Mouse (Mus musculus): ENCODE results near the gene Als2.

Als2 gene

GRCm38 (mm10) chr1:59228552-59228951 lies 8.5 kb downstream of the Als2 start:
- TF ChIP-seq GATA4 (IDR thresholded peaks at IDR 0.05; ENCODE audit: insufficient replicate concordance, low read length): no peak

DNA sequence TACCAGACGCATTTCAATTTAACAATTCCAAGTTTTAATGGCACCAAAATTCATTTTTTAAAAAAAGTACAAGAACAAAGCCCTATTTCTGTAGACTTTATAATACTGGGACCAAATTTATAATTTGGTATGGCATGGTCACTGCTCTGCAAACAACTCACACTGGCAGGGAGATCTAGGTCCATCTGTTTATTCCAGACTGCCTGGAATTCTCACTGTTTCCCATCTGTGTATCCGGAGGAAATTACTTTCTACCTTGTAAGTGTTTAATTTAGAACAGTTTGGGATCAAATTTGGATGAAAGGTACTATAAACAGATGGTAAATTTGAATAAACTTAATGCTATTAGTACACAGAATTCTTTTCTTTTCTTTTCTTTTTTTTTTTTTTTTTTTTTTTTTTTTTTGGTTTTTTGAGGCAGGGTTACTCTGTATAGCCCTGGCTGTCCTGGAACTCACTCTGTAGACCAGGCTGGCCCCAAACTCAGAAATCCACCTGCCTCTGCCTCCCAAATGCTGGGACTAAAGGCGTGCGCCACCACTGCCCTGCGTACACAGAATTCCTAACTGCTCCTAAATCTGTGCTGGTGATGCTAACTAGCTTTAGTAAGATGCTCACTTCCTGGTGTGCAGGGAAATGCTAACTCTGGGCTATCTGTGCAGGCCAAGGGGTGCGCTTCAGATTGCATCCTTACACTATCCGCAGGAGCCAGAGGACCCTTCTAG lies 14.8 kb downstream of the Als2 start:
- TF ChIP-seq GATA4 (IDR thresholded peaks at IDR 0.05; ENCODE audit: insufficient replicate concordance, low read length): no peak

DNA sequence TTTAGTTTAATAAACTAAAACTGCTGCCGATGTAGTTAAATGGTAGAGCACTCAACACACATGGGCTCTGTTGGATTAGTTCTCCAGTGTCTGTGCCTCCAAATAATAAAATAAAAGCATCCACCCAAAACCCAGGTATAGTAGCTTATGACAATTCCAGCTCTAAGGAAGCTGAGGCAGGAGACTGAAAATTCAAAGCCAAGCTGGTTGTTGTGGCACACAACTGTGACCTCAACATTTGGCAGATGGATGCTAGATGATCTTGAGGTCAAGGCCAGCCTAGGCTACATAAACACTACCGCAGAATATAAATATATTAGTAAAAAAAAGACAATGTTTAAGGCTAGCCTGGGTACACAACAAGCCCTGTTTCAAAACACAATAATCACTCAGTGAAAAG lies 15.4 kb downstream of the Als2 start:
- TF ChIP-seq GATA4 (IDR thresholded peaks at IDR 0.05; ENCODE audit: insufficient replicate concordance, low read length): no peak

- TF ChIP-seq GATA4 (IDR thresholded peaks at IDR 0.05; ENCODE audit: insufficient replicate concordance, low read length): no peak
Observed at GRCm38 (mm10) chr1:59220371-59220770, 16.7 kb downstream of the Als2 start.

- TF ChIP-seq GATA4 (IDR thresholded peaks at IDR 0.05; ENCODE audit: insufficient replicate concordance, low read length): no peak
Observed at GRCm38 (mm10) chr1:59215446-59215845, 21.6 kb downstream of the Als2 start.

DNA sequence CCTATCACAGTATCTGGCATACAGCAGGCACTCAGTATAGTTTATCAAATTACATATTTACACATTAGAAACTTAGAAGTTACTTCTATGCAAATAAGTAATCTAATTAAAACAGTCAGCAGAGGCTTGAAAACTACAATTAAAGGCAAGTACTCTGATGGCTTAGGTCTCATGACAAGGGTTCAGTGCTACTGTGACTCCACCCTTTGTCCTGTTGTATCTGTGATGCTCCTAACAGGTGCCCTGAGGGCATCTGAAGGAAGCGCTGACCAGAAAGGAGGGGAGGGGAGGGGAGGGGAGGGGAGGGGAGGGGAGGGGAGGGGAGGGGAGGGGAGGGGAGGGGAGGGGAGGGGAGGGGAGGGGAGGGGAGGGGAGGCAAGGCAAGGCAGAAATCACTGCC lies 24.1 kb downstream of the Als2 start:
- TF ChIP-seq GATA4 (IDR thresholded peaks at IDR 0.05; ENCODE audit: insufficient replicate concordance, low read length): no peak

- peak; percentile 73; the same call in 1 of the 2 replicates for TF ChIP-seq GATA4 (IDR thresholded peaks at IDR 0.05; ENCODE audit: insufficient replicate concordance, low read length)
Observed at GRCm38 (mm10) chr1:59212076-59212779, 24.8 kb downstream of the Als2 start.

DNA sequence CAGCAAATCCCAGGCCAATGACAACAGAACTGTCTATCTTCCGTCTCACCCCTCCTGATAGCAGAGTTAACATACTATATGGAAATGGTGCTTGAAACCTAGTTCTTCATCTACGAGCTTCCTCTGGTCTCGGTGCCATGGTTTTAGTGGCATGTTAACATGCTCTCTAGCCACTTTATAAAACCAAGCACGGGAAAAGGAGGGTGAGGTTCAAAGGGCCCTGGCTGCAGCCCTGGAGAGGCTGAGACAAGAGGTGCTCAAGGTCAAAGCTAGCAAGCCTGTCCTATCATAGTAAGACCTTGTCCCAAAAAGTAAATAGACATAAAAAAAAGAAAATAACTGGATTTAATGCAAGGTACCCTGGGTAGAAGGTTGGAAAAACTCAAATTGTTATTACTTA lies 25.4 kb downstream of the Als2 start:
- no peak for TF ChIP-seq GATA4 (IDR thresholded peaks at IDR 0.05; ENCODE audit: insufficient replicate concordance, low read length)

GRCm38 (mm10) chr1:59208331-59208730 lies 28.7 kb downstream of the Als2 start:
- TF ChIP-seq GATA4 (IDR thresholded peaks at IDR 0.05; ENCODE audit: insufficient replicate concordance, low read length): no peak

- no peak for TF ChIP-seq GATA4 (IDR thresholded peaks at IDR 0.05; ENCODE audit: insufficient replicate concordance, low read length)
Observed at GRCm38 (mm10) chr1:59204489-59204888, 32.5 kb downstream of the Als2 start.

GRCm38 (mm10) chr1:59202367-59202766 lies 34.7 kb downstream of the Als2 start:
- peak; percentile 34; the same call in 1 of the 2 replicates for TF ChIP-seq GATA4 (IDR thresholded peaks at IDR 0.05; ENCODE audit: insufficient replicate concordance, low read length)

GRCm38 (mm10) chr1:59201561-59201960 lies 35.5 kb downstream of the Als2 start:
- TF ChIP-seq GATA4 (IDR thresholded peaks at IDR 0.05; ENCODE audit: insufficient replicate concordance, low read length): peak; percentile 89; the same call in 1 of the 2 replicates

GRCm38 (mm10) chr1:59200960-59201359 lies 36.1 kb downstream of the Als2 start:
- 0 out of 2 replicates have a peak, but pooled peaks have one; percentile 7 for TF ChIP-seq GATA4 (IDR thresholded peaks at IDR 0.05; ENCODE audit: insufficient replicate concordance, low read length)

DNA sequence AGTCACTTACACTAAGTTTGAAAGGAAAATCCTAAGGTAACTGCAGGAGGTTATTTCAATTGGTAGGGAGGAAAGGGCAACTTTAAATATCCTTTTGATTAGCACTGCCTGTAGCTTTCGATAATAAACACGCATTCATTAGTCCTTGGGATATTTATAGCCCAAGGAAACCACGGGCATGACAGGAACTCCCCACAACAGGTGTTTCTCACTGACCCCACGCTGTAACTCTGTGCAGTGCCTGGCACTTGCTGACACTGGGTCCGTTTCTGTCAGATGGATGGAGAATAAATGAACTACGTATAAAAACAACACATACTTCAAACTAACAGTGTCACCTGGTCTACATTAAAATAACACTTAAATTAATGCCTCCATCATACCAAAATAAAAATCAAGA lies 42.1 kb downstream of the Als2 start:
- no peak for TF ChIP-seq GATA4 (IDR thresholded peaks at IDR 0.05; ENCODE audit: insufficient replicate concordance, low read length)

DNA sequence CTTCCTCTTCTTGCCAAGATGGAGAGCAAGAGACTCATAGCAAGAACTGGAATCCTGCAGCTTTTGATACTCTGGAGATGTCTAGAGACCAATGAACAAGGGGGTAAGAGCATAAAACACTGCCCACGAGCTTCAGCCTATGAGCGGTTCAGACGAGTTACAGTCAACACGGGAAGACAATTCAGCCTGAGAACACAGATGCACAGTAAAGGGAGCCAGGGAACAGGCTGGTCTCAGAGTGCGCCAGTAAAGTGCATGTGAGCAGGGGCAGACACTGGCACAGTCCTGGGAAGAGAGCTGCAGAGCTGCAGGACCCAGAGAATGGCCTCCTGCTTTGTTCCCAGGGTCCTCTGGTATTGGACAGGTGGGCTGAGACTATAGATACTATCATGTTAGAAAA lies 49.2 kb downstream of the Als2 start:
- TF ChIP-seq GATA4 (IDR thresholded peaks at IDR 0.05; ENCODE audit: insufficient replicate concordance, low read length): no peak

DNA sequence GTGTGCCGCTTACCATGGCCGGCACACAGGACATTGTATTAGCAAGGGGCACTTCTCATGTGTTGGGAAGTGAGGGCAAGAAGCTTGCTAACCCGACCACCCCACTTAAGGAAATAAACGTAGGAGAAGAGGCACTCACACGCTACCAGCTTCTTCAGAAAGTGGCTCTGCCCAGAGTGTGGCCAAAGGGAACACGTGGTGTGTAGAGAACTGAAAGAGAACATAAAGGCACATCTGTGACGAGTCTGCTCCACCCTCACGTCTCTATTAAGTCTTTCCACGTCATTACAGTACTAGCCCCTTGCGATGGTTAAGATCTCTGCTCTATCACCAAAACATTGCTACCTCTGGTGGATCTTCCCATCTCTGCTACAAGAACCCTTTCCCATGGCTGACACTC lies 50.7 kb downstream of the Als2 start:
- TF ChIP-seq GATA4 (IDR thresholded peaks at IDR 0.05; ENCODE audit: insufficient replicate concordance, low read length): no peak
